Mouse (Mus musculus): ENCODE results near the gene Leng8.
"Not testable (repeated sequence)": the region's sequence is repeated elsewhere in the genome, so short reads cannot be mapped to it uniquely, and the experiment has no call there.

Leng8 gene

GRCm38 (mm10) chr7:4146241-4147180 is 9.7 kb downstream of the Leng8 start:
- DNase-seq (ENCODE audit: low read depth, low spot score) = no peak

GRCm38 (mm10) chr7:4147371-4147770 is 10.5 kb downstream of the Leng8 start:
- no peak for DNase-seq (ENCODE audit: low read depth, low spot score)

GRCm38 (mm10) chr7:4147836-4148235 is 11.0 kb downstream of the Leng8 start:
- no peak for DNase-seq (ENCODE audit: low read depth, low spot score)

DNA sequence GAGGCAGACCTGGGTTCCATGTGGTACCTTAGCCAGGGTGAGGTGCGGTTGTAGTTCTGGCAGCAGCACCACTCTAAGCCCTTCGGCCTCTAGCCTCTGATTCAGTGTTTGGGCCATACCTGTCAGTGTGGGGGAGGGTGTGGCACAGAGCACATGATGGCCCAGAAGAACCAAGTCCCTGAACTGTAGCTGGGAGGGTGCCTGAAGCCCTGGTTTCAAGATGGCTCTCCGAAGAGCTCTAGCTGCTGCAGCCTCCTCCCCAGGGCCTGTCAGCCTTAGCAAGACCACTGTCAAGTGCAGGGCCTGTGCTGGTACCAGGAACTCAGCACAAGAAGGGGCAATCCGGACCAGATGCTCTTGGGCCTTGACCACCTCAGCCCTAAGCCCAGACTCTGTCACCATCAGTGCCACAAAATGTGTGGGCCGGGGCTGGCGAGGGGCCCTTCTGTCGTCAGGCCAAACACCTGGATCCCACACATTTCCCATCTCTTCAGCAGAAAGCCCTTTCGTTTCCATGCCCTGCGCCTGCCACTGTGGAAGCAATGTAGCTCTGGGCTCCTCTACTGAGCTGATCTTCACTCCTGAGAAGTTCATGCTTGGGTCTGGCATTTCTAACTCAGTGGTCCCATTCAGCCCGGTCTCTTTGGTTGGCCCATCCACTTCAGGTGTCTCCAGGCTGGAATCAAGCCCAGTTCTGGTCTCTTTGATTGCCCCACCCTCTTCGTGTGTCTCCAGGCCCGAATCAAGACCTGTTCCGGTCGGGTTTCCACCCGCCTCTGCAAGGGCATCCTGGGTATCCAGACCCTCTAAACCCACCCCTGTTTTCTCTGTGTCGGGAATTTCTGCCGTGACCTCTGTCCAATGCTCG is 11.7 kb downstream of the Leng8 start:
- DNase-seq (ENCODE audit: low read depth, low spot score) = no peak

DNA sequence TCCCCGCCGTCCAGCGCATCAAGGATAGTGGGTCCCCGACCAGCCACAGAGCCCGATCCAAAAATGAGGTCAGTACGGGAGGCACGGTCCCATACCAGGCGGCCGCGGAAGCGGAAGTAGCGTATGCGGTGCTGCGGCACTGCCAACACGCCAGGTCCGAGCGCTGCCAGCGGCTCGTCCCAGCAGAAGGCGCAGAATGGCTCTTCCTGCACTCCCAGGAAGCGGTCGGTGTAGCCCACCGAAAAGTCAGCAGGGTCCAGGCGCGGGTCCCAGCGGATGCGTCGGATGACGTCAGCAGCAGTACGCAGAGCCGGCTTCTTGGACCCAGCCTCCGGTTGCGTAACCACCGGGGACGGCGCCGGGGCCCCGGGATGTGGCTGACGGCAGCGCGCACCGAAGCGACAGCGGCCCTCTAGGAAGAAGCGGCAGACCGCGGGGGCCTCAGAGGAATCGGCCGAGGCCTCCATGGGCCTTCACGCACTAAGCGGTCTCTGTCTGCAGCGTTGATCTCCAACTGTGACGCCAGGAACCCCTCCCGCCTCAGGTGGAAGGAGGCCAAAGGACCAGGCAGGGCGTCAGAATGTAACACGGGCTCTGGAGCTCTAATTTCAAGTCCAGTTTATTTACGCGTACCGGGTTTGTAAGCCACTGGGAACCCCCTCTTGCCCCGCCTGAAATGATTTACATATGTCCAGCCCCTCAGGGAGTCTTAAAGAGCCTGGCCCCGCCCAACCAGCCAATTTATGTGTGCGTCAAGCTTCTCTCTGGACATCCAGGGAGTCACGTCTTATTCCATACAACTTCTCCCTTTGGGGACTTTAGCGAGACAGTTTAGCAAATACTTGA is 12.6 kb downstream of the Leng8 start:
- DNase-seq (ENCODE audit: low read depth, low spot score) = peak; percentile 72

DNA sequence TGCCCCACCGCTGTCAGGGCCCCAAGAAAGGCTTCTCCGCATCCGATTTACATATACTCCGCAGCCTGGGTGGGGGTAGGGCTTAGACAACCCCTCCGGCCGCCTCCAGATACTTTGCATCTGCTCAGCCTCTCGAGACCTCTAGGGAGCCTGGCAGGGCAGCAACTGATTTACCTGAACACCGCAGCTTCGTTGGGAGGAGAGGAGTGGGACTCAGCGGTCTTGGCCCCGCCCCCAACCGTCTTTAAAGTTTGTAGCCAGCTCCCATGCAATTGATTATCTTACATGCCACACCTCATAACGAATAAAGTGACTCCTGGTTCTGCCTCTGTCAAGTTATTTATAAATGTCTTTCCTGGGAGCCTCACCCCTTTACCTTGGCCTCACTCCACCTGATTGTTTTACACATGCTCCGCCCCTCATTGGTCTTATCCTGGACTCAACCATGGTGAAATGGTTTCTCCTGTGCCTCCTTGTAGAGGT is 13.3 kb downstream of the Leng8 start, which contains the start of gene Leng9:
Leng9 (minus strand) TSS at position 316 of the 483 bp plus-strand sequence.
- DNase-seq (ENCODE audit: low read depth, low spot score) = no peak

DNA sequence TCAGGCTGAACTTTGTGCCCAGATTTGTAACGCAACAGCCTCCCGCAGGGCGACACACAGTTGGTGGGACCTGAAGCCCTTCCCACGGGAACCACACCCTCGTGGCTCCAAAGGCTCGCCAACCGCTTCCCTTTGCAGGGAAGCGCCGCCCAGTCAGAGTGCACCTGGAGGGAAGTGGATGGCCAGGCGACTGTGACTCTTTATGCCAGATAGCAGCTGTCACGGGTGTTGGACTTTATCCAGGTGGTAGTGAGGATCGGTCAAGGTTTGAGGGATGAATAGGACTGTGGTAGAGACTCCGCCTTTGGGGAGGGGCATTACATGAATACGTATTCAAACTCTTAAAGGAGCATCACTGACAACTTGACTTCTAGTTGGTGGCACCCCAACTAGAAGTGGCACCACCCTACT is 14.0 kb downstream of the Leng8 start:
- no peak for DNase-seq (ENCODE audit: low read depth, low spot score)

DNA sequence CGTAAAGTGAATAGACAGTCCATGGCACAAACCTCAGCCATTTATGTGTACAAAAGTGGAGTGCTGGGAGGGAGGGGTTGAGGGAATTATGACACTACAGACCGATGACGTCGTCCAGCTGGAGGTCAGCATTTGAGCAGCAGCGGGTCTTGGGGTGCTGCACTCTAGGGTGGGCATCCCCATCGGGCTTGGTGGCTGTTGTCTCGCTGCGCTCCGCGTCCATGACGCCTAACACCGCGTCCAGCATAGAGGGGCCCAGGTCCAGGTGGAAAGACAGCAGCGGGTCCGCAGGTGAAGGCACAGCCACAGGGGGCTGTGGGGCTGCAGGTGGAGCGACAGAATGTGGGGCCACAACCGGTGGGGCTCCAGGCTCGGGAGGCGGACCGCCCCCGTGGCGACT is 14.4 kb downstream of the Leng8 start:
- no peak for DNase-seq (ENCODE audit: low read depth, low spot score)

DNA sequence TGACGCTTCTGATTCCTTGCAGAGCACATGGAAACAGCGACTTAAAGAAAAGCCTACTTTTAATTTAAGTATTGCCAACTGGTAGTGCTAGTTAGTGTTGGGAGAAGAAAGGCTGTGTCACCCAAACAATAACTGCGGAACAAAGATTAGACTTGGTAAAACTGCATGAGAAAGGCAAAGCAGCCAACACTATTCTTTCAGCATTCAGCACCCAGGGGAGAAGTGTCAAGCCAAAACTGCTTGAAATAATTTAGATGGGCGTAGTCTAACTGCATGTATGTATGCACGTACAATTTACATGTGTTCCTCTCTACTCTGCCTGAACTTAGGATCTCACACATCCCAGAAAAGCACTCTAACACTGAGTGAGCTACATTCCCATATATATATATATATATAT is 17.5 kb downstream of the Leng8 start:
- DNase-seq (ENCODE audit: low read depth, low spot score) = no peak

DNA sequence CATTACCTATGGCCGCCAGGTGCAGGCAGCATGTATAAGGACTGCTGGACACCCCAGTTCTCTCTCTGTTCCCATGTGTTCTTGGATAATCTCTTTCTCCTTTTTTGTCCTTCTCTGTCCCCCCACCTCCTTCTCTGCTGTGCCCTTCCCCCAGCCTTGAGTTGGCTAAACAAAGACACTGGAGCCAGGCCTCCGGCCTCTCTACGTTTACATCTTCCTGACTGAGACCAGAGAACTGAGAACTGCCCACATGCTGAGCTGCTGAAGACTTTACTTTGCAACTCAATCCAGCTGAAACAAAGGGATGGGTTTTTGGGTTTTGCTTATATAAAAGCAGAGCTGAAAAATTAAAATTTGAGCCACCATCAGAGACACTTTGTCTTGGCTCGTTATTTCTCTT is 18.1 kb downstream of the Leng8 start:
- DNase-seq (ENCODE audit: low read depth, low spot score) = no peak

GRCm38 (mm10) chr7:4161596-4161995 is 24.8 kb downstream of the Leng8 start:
- DNase-seq (ENCODE audit: low read depth, low spot score) = not testable (repeated sequence)

GRCm38 (mm10) chr7:4163571-4164072 is 26.8 kb downstream of the Leng8 start:
- DNase-seq (ENCODE audit: low read depth, low spot score) = no peak

- no peak for DNase-seq (ENCODE audit: low read depth, low spot score)
Measured at GRCm38 (mm10) chr7:4164090-4164910, 27.5 kb downstream of the Leng8 start, which contains the start of gene Cdc42ep5. TSS of gene Cdc42ep5 (minus strand) at chr7:4164860.

GRCm38 (mm10) chr7:4165286-4165685 is 28.4 kb downstream of the Leng8 start:
- DNase-seq (ENCODE audit: low read depth, low spot score) = no peak

DNA sequence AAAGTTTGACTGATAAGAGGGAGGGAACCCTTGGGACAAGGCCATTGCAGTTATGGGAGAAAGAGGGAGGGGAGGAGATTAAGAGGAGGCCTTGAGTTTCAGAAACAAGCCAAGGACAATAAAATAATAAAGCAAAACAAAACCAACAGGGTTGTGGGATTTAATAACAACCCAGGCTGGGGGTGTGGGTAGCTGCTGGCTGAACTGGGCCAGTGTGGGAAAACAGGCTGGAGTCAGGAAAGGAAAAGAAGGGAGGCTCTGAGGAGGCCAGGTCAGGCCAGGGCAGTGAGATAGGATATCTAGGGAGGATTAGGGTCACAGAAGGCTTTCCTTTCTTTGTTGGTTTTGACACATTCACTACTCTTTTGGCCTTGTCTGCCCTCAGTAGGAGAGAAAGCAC is 30.3 kb downstream of the Leng8 start:
- DNase-seq (ENCODE audit: low read depth, low spot score) = no peak

DNA sequence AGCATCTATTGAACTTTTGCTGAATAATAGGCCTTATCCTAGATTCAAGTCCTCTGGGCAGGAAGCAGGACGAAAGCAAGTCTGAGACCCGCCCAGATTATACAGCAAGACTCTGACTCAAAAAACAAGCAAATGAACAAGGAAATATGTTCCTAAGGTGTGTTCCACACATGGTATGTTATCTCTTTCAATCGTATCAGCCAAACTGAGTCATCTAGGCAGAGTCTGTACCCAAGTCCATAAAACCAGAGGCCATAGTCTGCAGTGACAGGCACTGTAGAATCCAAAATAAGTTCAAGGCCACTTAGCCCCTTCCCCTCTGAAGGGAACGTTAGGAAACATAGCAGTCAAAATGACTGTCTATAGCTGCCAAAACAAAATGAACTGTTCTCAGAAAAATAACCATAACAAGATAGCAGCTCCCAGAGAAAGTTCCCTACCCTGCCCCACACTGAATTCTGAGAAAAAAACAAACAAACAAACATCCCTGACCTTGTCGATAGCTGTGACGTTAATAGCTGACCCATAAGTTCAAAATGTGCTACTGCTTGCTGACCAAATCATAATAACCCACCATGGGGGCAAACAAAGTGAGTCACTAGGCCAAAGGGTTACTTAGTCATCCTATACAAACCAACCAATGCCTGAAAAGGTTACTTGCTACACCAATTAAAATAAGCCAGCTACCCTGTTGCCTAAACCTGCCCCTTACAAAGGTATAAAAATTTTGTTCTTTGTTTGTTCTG is 33.5 kb downstream of the Leng8 start:
- no peak for DNase-seq (ENCODE audit: low read depth, low spot score)

DNA sequence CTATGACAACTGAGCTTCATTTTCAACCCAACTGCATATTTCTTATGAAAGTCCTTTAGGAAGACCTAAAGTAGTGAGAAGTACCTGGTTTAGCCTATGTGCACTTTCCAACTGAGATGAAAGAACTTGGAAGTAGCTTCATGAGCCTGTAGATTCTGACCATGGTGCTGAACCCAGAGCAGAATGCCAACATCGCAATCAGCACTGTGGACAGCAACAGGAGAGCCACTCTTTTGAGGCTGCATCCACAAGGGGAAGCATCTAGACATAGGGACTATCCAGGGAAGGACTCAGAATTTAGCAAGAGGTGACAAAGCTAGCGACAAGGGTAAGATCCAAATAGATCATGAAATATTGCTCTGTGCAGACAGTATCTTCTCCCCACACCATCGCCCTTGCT is 41.6 kb downstream of the Leng8 start:
- no peak for DNase-seq (ENCODE audit: low read depth, low spot score)

All from telencephalon, adult 2 months (tissue).